Mouse (Mus musculus) CH12.LX (cell line): ENCODE measurements around the gene Specc1l. TPM values are rescaled to one million over a fixed set of nuclear protein-coding genes. Genes with fewer than 3 reads are reported as not detected.
A peak's percentile ranks its signal among the peaks of the same experiment; 100 is the strongest.

Experiments used
- DNase-seq: peaks from one replicate; pipeline ENCODE4 v3.0.0-alpha.2; 2013; ENCODE audit errors: extremely low read depth
- H3K27ac ChIP-seq: 2 replicates; pipeline ENCODE4 v1.5.1; 2012; ENCODE audit warnings: low read depth, mild to moderate bottlenecking, control low read depth, moderate library complexity; ENCODE audit not compliant: insufficient read depth
- H3K27me3 ChIP-seq: replicated peaks from 2 replicates; pipeline ENCODE3; 2012; ENCODE audit warnings: inconsistent platforms
- H3K36me3 ChIP-seq, 2 experiments: replicated peaks in 1 of 2; 2 replicates each; pipeline versions ENCODE3 to v1.6.1; 2012; ENCODE audit warnings: inconsistent platforms in 1 of 2, low read length in 1 of 2, mild to moderate bottlenecking in 1 of 2, mixed read lengths in 1 of 2, moderate library complexity in 1 of 2; ENCODE audit not compliant: control insufficient read depth in 1 of 2, insufficient read depth in 1 of 2
- H3K4me1 ChIP-seq, 2 experiments: 2 replicates each; pipeline ENCODE4 v1.6.1; 2012; ENCODE audit warnings: inconsistent platforms in 1 of 2, moderate library complexity in 1 of 2; ENCODE audit not compliant: insufficient read depth in 2 of 2, control insufficient read depth in 1 of 2
- H3K4me2 ChIP-seq: 2 replicates; pipeline ENCODE4 v1.6.1; 2012; ENCODE audit warnings: low read depth, mild to moderate bottlenecking, control low read depth; ENCODE audit not compliant: poor library complexity, insufficient read depth, severe bottlenecking
- H3K4me3 ChIP-seq, 3 experiments: fragments of 150-350 bp in 1 of 3; sonication (generic) in 1 of 3; replicated peaks in 1 of 3; 2 replicates each; pipeline versions ENCODE3 to v1.5.1; 2011 to 2012; ENCODE audit warnings: low read depth in 2 of 3, low read length in 2 of 3, mild to moderate bottlenecking in 2 of 3, moderate library complexity in 2 of 3, control low read depth in 1 of 3, improper control_type of control experiment in 1 of 3, inconsistent platforms in 1 of 3, mixed read lengths in 1 of 3; ENCODE audit not compliant: poor library complexity in 1 of 3
- H3K79me2 ChIP-seq: replicated peaks from 2 replicates; pipeline ENCODE4 v1.6.1; 2012; ENCODE audit warnings: mild to moderate bottlenecking, moderate library complexity; ENCODE audit not compliant: control insufficient read depth, poor library complexity, insufficient read depth, severe bottlenecking; ENCODE audit errors: extremely low read depth
- H3K9ac ChIP-seq: 2 replicates; pipeline ENCODE4 v1.6.1; 2012; ENCODE audit warnings: low read depth, mild to moderate bottlenecking, control low read depth, moderate library complexity; ENCODE audit not compliant: insufficient read depth
- H3K9me3 ChIP-seq: replicated peaks from 2 replicates; pipeline ENCODE3; 2012; ENCODE audit warnings: low read length, inconsistent platforms, mixed read lengths
- CHD1 ChIP-seq: IDR thresholded peaks from 2 replicates; pipeline ENCODE4 v1.6.1; 2012; ENCODE audit warnings: low read depth, low read length, improper control_type of control experiment, inconsistent platforms
- CHD2 ChIP-seq: IDR thresholded peaks from 2 replicates; pipeline ENCODE4 v1.6.1; 2011; ENCODE audit warnings: low read length, improper control_type of control experiment
- E2F4 ChIP-seq: IDR thresholded peaks from 2 replicates; pipeline ENCODE4 v1.6.1; 2011; ENCODE audit warnings: low read depth, low read length, improper control_type of control experiment; ENCODE audit not compliant: insufficient replicate concordance
- EP300 ChIP-seq: IDR thresholded peaks from 2 replicates; pipeline ENCODE4 v1.6.1; 2011; ENCODE audit warnings: low read length, improper control_type of control experiment
- HCFC1 ChIP-seq: IDR thresholded peaks from 2 replicates; pipeline ENCODE4 v1.6.1; 2012; ENCODE audit warnings: low read depth, mild to moderate bottlenecking, inconsistent platforms, low read length, improper control_type of control experiment
- JUN ChIP-seq: IDR thresholded peaks from 2 replicates; pipeline ENCODE4 v1.6.1; 2011; ENCODE audit warnings: low read depth, mild to moderate bottlenecking, low read length, improper control_type of control experiment, moderate library complexity; ENCODE audit not compliant: insufficient read depth
- JUND ChIP-seq: conservative IDR thresholded peaks from 2 replicates; pipeline ENCODE4 v1.6.1; 2011; ENCODE audit warnings: low read depth, low read length, improper control_type of control experiment
- KAT2A ChIP-seq: IDR thresholded peaks from 2 replicates; pipeline ENCODE4 v1.6.1; 2012; ENCODE audit warnings: low read length, improper control_type of control experiment, inconsistent platforms; ENCODE audit not compliant: insufficient replicate concordance
- MAZ ChIP-seq: IDR thresholded peaks from 2 replicates; pipeline ENCODE4 v1.6.1; 2012; ENCODE audit warnings: low read depth, mild to moderate bottlenecking, inconsistent platforms, low read length, improper control_type of control experiment, moderate library complexity
- MEF2A ChIP-seq: IDR thresholded peaks from 2 replicates; pipeline ENCODE4 v1.6.1; 2014; ENCODE audit warnings: low read depth, mild to moderate bottlenecking, inconsistent platforms, low read length, improper control_type of control experiment, borderline replicate concordance
- NELFE ChIP-seq: IDR thresholded peaks from 2 replicates; pipeline ENCODE4 v1.6.1; 2011; ENCODE audit warnings: low read depth, low read length, improper control_type of control experiment
- NRF1 ChIP-seq: IDR thresholded peaks from 2 replicates; pipeline ENCODE4 v1.6.1; 2014; ENCODE audit warnings: low read depth, mild to moderate bottlenecking, inconsistent platforms, low read length, improper control_type of control experiment, moderate library complexity
- POLR2A ChIP-seq: IDR thresholded peaks from 2 replicates; pipeline ENCODE4 v1.6.1; 2011; ENCODE audit warnings: low read depth, mild to moderate bottlenecking, improper control_type of control experiment, low read length
- RAD21 ChIP-seq: IDR thresholded peaks from 2 replicates; pipeline ENCODE4 v1.6.1; 2011; ENCODE audit warnings: low read depth, mild to moderate bottlenecking, low read length, improper control_type of control experiment, moderate library complexity
- SIN3A ChIP-seq: IDR thresholded peaks from 2 replicates; pipeline ENCODE4 v1.6.1; 2012; ENCODE audit warnings: low read length, improper control_type of control experiment, inconsistent platforms
- TBP ChIP-seq: conservative IDR thresholded peaks from 2 replicates; pipeline ENCODE4 v1.6.1; 2011; ENCODE audit warnings: low read depth, low read length, improper control_type of control experiment
- TCF12 ChIP-seq: IDR thresholded peaks from 2 replicates; pipeline ENCODE4 v1.6.1; 2014; ENCODE audit warnings: low read depth, mild to moderate bottlenecking, inconsistent platforms, low read length, improper control_type of control experiment
- UBTF ChIP-seq: IDR thresholded peaks from 2 replicates; pipeline ENCODE4 v1.6.1; 2012; ENCODE audit warnings: low read depth, mild to moderate bottlenecking, inconsistent platforms, low read length, improper control_type of control experiment, moderate library complexity
- USF1 ChIP-seq: IDR thresholded peaks from 2 replicates; pipeline ENCODE4 v1.6.1; 2014; ENCODE audit warnings: low read depth, mild to moderate bottlenecking, inconsistent platforms, low read length, improper control_type of control experiment
- USF2 ChIP-seq: conservative IDR thresholded peaks from 2 replicates; pipeline ENCODE4 v1.6.1; 2011; ENCODE audit warnings: low read depth, low read length, improper control_type of control experiment
- ZC3H11A ChIP-seq: IDR thresholded peaks from 2 replicates; pipeline ENCODE4 v1.6.1; 2012; ENCODE audit warnings: low read depth, mild to moderate bottlenecking, inconsistent platforms, low read length, improper control_type of control experiment
- ZMIZ1 ChIP-seq: IDR thresholded peaks from 2 replicates; pipeline ENCODE4 v1.6.1; 2012; ENCODE audit warnings: low read depth, mild to moderate bottlenecking, inconsistent platforms, low read length, improper control_type of control experiment
- dilution Hi-C: fragments of 300-500 bp; cut with MboI; formaldehyde crosslinking; loops from 2 replicates; pipeline ENCODE4 v1.14.3; 2020; ENCODE audit warnings: low sequenced_read_pairs; ENCODE audit not compliant: extremely low pct_unique_long_range_greater_than_20kb, extremely low pct_ligation_motif_present
- in situ Hi-C: fragments of 300-500 bp; cut with MboI; formaldehyde crosslinking; loops from 3 replicates; pipeline ENCODE4 v1.14.3; 2019; ENCODE audit warnings: low sequenced_read_pairs, low pct_ligation_motif_present, low pct_unique_long_range_greater_than_20kb, mixed read lengths
- polyA plus RNA-seq: library from polyadenylated mRNA; unstranded; fragments of >175 nt; gene quantifications from 2 replicates; pipeline ENCODE4 v1.2.1, GENCODE M21; 2012; ENCODE audit warnings: low read depth; ENCODE audit not compliant: insufficient read length
- total RNA-seq, 2 experiments: library from RNA; depleted of rRNA; stranded (reverse); fragments of 300-350 nt in 1 of 2; fragments of >200 nt in 1 of 2; gene quantifications; 2 replicates each; pipeline ENCODE4 v1.2.3; 2012 to 2014

The Specc1l gene
- total and polyA plus RNA-seq, 3 experiments = 18.6 to 25.1 (median 21.1) TPM

DNA sequence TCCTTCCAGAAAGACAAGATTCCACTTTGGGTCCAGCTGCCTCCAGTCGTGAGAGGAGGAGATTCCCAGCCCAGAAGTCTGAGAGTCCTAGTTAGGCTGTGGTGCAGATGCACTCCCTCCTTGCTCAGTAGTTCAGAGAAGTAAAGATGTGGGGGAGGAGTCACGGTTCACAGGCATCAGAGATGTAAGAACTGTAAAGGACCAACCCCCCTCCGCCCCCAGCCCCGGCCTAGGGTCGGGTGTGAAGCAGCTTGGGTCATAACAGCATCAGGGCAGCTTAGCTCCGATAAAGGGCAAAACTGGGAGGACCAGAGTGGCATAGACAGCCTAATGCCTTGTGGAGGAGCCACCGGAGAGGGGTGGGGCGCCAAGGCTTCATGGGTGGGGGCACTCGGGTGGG is 104.6 kb downstream of the Specc1l start:
- no peak for DNase-seq
- H3K4me2 ChIP-seq = peak overlapping the region; percentile 70
- no peak overlapping the region for H3K27ac ChIP-seq
- peaks cover 8 to 21% of the 10 kb centered on the region in 2 experiments for H3K36me3 ChIP-seq
- peaks cover 32 to 86% of the 10 kb centered on the region in 2 experiments for H3K4me1 ChIP-seq
- TF ChIP-seq TCF12 = no peak
- TF ChIP-seq ZMIZ1 = no peak
- no peak for TF ChIP-seq USF2
- TF ChIP-seq CHD2 = no peak
- TF ChIP-seq HCFC1 = no peak
- TF ChIP-seq CHD1 = no peak
- no peak for TF ChIP-seq JUND
- TF ChIP-seq UBTF = no peak
- no peak for TF ChIP-seq E2F4
- no peak for TF ChIP-seq SIN3A
- no peak for TF ChIP-seq USF1
- TF ChIP-seq MAZ = no peak
- no peak for TF ChIP-seq MEF2A
- no peak for TF ChIP-seq ZC3H11A
- TF ChIP-seq NELFE = no peak
- TF ChIP-seq RAD21 = no peak
- TF ChIP-seq TBP = no peak
- no peak for TF ChIP-seq KAT2A
- no peak for TF ChIP-seq JUN
- no peak for TF ChIP-seq NRF1
- peaks cover 9% of the 10 kb centered on the region for H3K79me2 ChIP-seq
- in situ Hi-C loops (loop anchor here (5.0 kb wide), 1 partner anchor 171 kb away; no protein-coding TSS in a partner anchor), dilution Hi-C loops (no loop called here)
- no peaks in the 10 kb centered on the region for H3K9me3 ChIP-seq
- peak overlapping the region; percentile 70; the same call in 1 of the 2 replicates for H3K9ac ChIP-seq
- H3K4me3 ChIP-seq = peak overlapping the region in 2 of 3 experiments; percentile 67 to 83
- no peaks in the 10 kb centered on the region for H3K27me3 ChIP-seq

DNA sequence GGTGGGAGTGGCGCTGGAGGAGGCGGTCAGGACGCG is 104.8 kb downstream of the Specc1l start, which contains the start of gene Adora2a:
Gene Adora2a (plus strand): TSS at position 6 of the 36 bp plus-strand sequence.
- peaks cover 32 to 88% of the 10 kb centered on the region in 2 experiments for H3K4me1 ChIP-seq

More for the DNA sequence above, 104.8 kb downstream of the Specc1l start, which contains the start of gene Adora2a:
- in situ Hi-C loops (loop anchor here (5.0 kb wide), 1 partner anchor 171 kb away; no protein-coding TSS in a partner anchor), dilution Hi-C loops (no loop called here)
- Histone ChIP-seq H3K9ac (peak within 1 kb of the TSS; percentile 70), H3K4me2 (peak within 1 kb of the TSS; percentile 70), H3K9me3 (no peaks in the 10 kb centered on the region), H3K36me3 (peaks cover 6 to 21% of the 10 kb centered on the region in 2 experiments), H3K4me3 (peak within 1 kb of the TSS; percentile 66 to 83 (median 67)), H3K27me3 (no peaks in the 10 kb centered on the region), H3K27ac (peak within 1 kb of the TSS; percentile 27; the same call in 1 of the 2 replicates), H3K79me2 (peaks cover 9% of the 10 kb centered on the region)
- TF ChIP-seq ZMIZ1 (no peak), EP300 (no peak), MAZ (no peak), POLR2A (no peak)
- no peak for DNase-seq
